Mouse (Mus musculus): ENCODE measurements at regions not wholly inside any gene's neighbourhood (a gene's known extent, or its start where the extent isn't known, plus 50 kb on each side); places are given as distances from the start of the nearest gene placed in this dataset.

- Histone ChIP-seq H3K36me3 (ENCODE audit: control insufficient read depth, insufficient read depth, low read length) (no peaks in the 10 kb centered on the region), H3K27ac (ENCODE audit: insufficient read depth, low read depth, low read length) (no peak overlapping the region), H3K4me1 (ENCODE audit: control insufficient read depth, insufficient read depth, low read length) (no peaks in the 10 kb centered on the region), H3K27me3 (replicated peaks; ENCODE audit: control insufficient read depth, insufficient read depth, low read length) (no peaks in the 10 kb centered on the region; the same call in 1 of the 2 replicates), H3K4me3 (ENCODE audit: insufficient read depth, low read depth, low read length) (no peak overlapping the region)
- WGBS = 69% methylated on average over 4 of the region's 4 CpGs
- DNase-seq = no peak
- TF ChIP-seq POLR2A (IDR thresholded peaks at IDR 0.05; ENCODE audit: low read depth, low read length) = no peak
- no peak for TF ChIP-seq CTCF (conservative IDR thresholded peaks at IDR 0.05; ENCODE audit: insufficient read depth, insufficient read length, low read depth, low read length)
Observed at GRCm38 (mm10) chr7:73222237-73222915, 152.9 kb upstream of the Rgma start.

- TF ChIP-seq POLR2A (IDR thresholded peaks at IDR 0.05; ENCODE audit: low read depth, low read length) (no peak), CTCF (conservative IDR thresholded peaks at IDR 0.05; ENCODE audit: insufficient read depth, insufficient read length, low read depth, low read length) (no peak)
- H3K36me3 ChIP-seq (ENCODE audit: control insufficient read depth, insufficient read depth, low read length) = no peaks in the 10 kb centered on the region
- H3K4me3 ChIP-seq (ENCODE audit: insufficient read depth, low read depth, low read length) = no peak overlapping the region
- no peak for DNase-seq
- no peak overlapping the region for H3K27ac ChIP-seq (ENCODE audit: insufficient read depth, low read depth, low read length)
- 61% methylated on average over 2 of the region's 2 CpGs for WGBS
- H3K27me3 ChIP-seq (replicated peaks; ENCODE audit: control insufficient read depth, insufficient read depth, low read length) = no peaks in the 10 kb centered on the region; the same call in 1 of the 2 replicates
- H3K4me1 ChIP-seq (ENCODE audit: control insufficient read depth, insufficient read depth, low read length) = no peaks in the 10 kb centered on the region
Observed at GRCm38 (mm10) chr7:73222929-73223512, 152.3 kb upstream of the Rgma start.

GRCm38 (mm10) chr7:73233539-73234158, 141.7 kb upstream of the Rgma start:
- H3K4me1 ChIP-seq (ENCODE audit: control insufficient read depth, insufficient read depth, low read length) = no peaks in the 10 kb centered on the region
- no peaks in the 10 kb centered on the region for H3K36me3 ChIP-seq (ENCODE audit: control insufficient read depth, insufficient read depth, low read length)
- no peak overlapping the region for H3K4me3 ChIP-seq (ENCODE audit: insufficient read depth, low read depth, low read length)
- TF ChIP-seq POLR2A (IDR thresholded peaks at IDR 0.05; ENCODE audit: low read depth, low read length) (no peak), CTCF (conservative IDR thresholded peaks at IDR 0.05; ENCODE audit: insufficient read depth, insufficient read length, low read depth, low read length) (no peak)
- H3K27ac ChIP-seq (ENCODE audit: insufficient read depth, low read depth, low read length) = no peak overlapping the region
- no peaks in the 10 kb centered on the region for H3K27me3 ChIP-seq (replicated peaks; ENCODE audit: control insufficient read depth, insufficient read depth, low read length)
- 92% methylated on average over 8 of the region's 8 CpGs for WGBS
- DNase-seq = no peak

- no peaks in the 10 kb centered on the region for H3K4me1 ChIP-seq (ENCODE audit: control insufficient read depth, insufficient read depth, low read length)
- no peak overlapping the region for H3K4me3 ChIP-seq (ENCODE audit: insufficient read depth, low read depth, low read length)
- TF ChIP-seq POLR2A (IDR thresholded peaks at IDR 0.05; ENCODE audit: low read depth, low read length) (no peak), CTCF (conservative IDR thresholded peaks at IDR 0.05; ENCODE audit: insufficient read depth, insufficient read length, low read depth, low read length) (no peak)
- H3K36me3 ChIP-seq (ENCODE audit: control insufficient read depth, insufficient read depth, low read length) = no peaks in the 10 kb centered on the region
- no peaks in the 10 kb centered on the region for H3K27me3 ChIP-seq (replicated peaks; ENCODE audit: control insufficient read depth, insufficient read depth, low read length)
- H3K27ac ChIP-seq (ENCODE audit: insufficient read depth, low read depth, low read length) = no peak overlapping the region
- WGBS = 30% methylated on average over 4 of the region's 4 CpGs
- no peak for DNase-seq
Observed at GRCm38 (mm10) chr7:73238486-73238885, 136.8 kb upstream of the Rgma start.

- Histone ChIP-seq H3K27me3 (replicated peaks; ENCODE audit: control insufficient read depth, insufficient read depth, low read length) (no peaks in the 10 kb centered on the region), H3K27ac (ENCODE audit: insufficient read depth, low read depth, low read length) (no peak overlapping the region), H3K36me3 (ENCODE audit: control insufficient read depth, insufficient read depth, low read length) (no peaks in the 10 kb centered on the region), H3K4me3 (ENCODE audit: insufficient read depth, low read depth, low read length) (no peak overlapping the region), H3K4me1 (ENCODE audit: control insufficient read depth, insufficient read depth, low read length) (no peaks in the 10 kb centered on the region)
- TF ChIP-seq CTCF (conservative IDR thresholded peaks at IDR 0.05; ENCODE audit: insufficient read depth, insufficient read length, low read depth, low read length) (no peak), POLR2A (IDR thresholded peaks at IDR 0.05; ENCODE audit: low read depth, low read length) (no peak)
- no peak for DNase-seq
- 73% methylated on average over 9 of the region's 9 CpGs for WGBS
Observed at GRCm38 (mm10) chr7:73243591-73244355, 131.5 kb upstream of the Rgma start.

- H3K4me1 ChIP-seq (ENCODE audit: control insufficient read depth, insufficient read depth, low read length) = no peaks in the 10 kb centered on the region
- H3K36me3 ChIP-seq (ENCODE audit: control insufficient read depth, insufficient read depth, low read length) = no peaks in the 10 kb centered on the region
- WGBS = 78% methylated on average over 2 of the region's 2 CpGs
- no peak overlapping the region for H3K4me3 ChIP-seq (ENCODE audit: insufficient read depth, low read depth, low read length)
- TF ChIP-seq POLR2A (IDR thresholded peaks at IDR 0.05; ENCODE audit: low read depth, low read length) = no peak
- TF ChIP-seq CTCF (conservative IDR thresholded peaks at IDR 0.05; ENCODE audit: insufficient read depth, insufficient read length, low read depth, low read length) = no peak
- H3K27ac ChIP-seq (ENCODE audit: insufficient read depth, low read depth, low read length) = no peak overlapping the region
- no peaks in the 10 kb centered on the region for H3K27me3 ChIP-seq (replicated peaks; ENCODE audit: control insufficient read depth, insufficient read depth, low read length)
- DNase-seq = no peak
Observed at GRCm38 (mm10) chr7:73245431-73245830, 129.9 kb upstream of the Rgma start.

- no peaks in the 10 kb centered on the region for H3K36me3 ChIP-seq (ENCODE audit: control insufficient read depth, insufficient read depth, low read length)
- TF ChIP-seq POLR2A (IDR thresholded peaks at IDR 0.05; ENCODE audit: low read depth, low read length) = no peak
- TF ChIP-seq CTCF (conservative IDR thresholded peaks at IDR 0.05; ENCODE audit: insufficient read depth, insufficient read length, low read depth, low read length) = no peak
- no peaks in the 10 kb centered on the region for H3K4me1 ChIP-seq (ENCODE audit: control insufficient read depth, insufficient read depth, low read length)
- H3K27me3 ChIP-seq (replicated peaks; ENCODE audit: control insufficient read depth, insufficient read depth, low read length) = no peaks in the 10 kb centered on the region
- WGBS = 27% methylated on average over 8 of the region's 8 CpGs
- H3K27ac ChIP-seq (ENCODE audit: insufficient read depth, low read depth, low read length) = no peak overlapping the region
- no peak for DNase-seq
- no peak overlapping the region for H3K4me3 ChIP-seq (ENCODE audit: insufficient read depth, low read depth, low read length)
Observed at GRCm38 (mm10) chr7:73250593-73250992, 124.7 kb upstream of the Rgma start.

All from kidney, adult 2 months (tissue).